Mouse (Mus musculus) cortical plate, adult 2 months (tissue): ENCODE results near the gene Clp1.

Source experiments
- CTCF ChIP-seq: fragments of 200-500 bp; IDR thresholded peaks from 2 replicates; pipeline ENCODE4 v1.5.1; 2011; ENCODE audit warnings: mild to moderate bottlenecking, control low read depth, low read length; ENCODE audit not compliant: insufficient read depth; ENCODE audit errors: extremely low read depth
- POLR2A ChIP-seq: fragments of 200-500 bp; IDR thresholded peaks from 2 replicates; pipeline ENCODE4 v1.6.1; 2011; ENCODE audit warnings: mild to moderate bottlenecking, low read length, control low read depth; ENCODE audit not compliant: insufficient read depth; ENCODE audit errors: extremely low read depth

GRCm38 (mm10) chr2:84734351-84734864 lies 7.3 kb upstream of the Clp1 start:
- TF ChIP-seq CTCF (no peak), POLR2A (no peak)
